Mouse (Mus musculus) E14TG2a.4 (cell line): ENCODE measurements around the gene Jade3.

ENCODE experiments used
- H3K27me3 ChIP-seq: 2 replicates; pipeline ENCODE4 v1.6.1; 2014; ENCODE audit warnings: low read length, control low read depth; ENCODE audit not compliant: insufficient read depth
- H3K36me3 ChIP-seq: 2 replicates; pipeline ENCODE4 v1.6.1; 2014; ENCODE audit warnings: low read length, control low read depth; ENCODE audit not compliant: insufficient read depth
- H3K4me1 ChIP-seq: replicated peaks from 2 replicates; pipeline ENCODE4 v1.6.1; 2014; ENCODE audit warnings: low read depth, low read length, control low read depth
- H3K4me3 ChIP-seq: replicated peaks from 2 replicates; pipeline ENCODE4 v1.5.1; 2014; ENCODE audit warnings: mild to moderate bottlenecking, low read length
- H3K9me3 ChIP-seq: 2 replicates; pipeline ENCODE4 v1.6.1; 2014; ENCODE audit warnings: low read length, control low read depth
- CTCF ChIP-seq: conservative IDR thresholded peaks from 2 replicates; pipeline ENCODE4 v1.5.1; 2014; ENCODE audit warnings: low read length
- NANOG ChIP-seq: IDR thresholded peaks from 2 replicates; pipeline ENCODE4 v1.6.1; 2014; ENCODE audit warnings: borderline replicate concordance, low read length, mixed read lengths
- POU5F1 ChIP-seq: IDR thresholded peaks from 2 replicates; pipeline ENCODE4 v1.6.1; 2014; ENCODE audit warnings: low read length, borderline replicate concordance

The Jade3 gene

DNA sequence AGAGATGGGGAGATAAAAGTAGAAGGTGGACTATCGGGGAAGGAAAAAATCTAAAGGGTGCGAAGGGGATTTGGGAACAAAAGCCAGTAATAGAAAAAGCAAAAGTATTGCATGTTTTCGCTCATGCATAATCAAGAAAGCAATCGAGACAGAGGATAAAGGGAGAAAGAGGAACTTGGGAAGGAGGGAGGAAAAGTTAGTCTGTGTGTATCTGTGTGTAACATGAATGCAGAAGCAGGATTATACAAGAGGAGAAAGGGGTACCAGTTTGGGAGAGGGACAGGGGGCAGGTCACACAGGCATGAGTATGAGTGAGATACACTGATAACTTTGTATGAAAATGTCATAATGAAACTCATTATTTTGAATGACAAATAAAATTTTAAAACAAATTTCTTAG lies 14.1 kb upstream of the Jade3 start:
- Histone ChIP-seq H3K27me3 (no peaks in the 10 kb centered on the region), H3K36me3 (no peaks in the 10 kb centered on the region), H3K9me3 (no peaks in the 10 kb centered on the region), H3K4me1 (peaks cover 43% of the 10 kb centered on the region), H3K4me3 (no peak overlapping the region)
- TF ChIP-seq CTCF (no peak), POU5F1 (no peak), NANOG (no peak)

- H3K27me3 ChIP-seq, result no peaks in the 10 kb centered on the region
- TF ChIP-seq POU5F1 (no peak), CTCF (no peak), NANOG (no peak)
- H3K4me3 ChIP-seq, result no peak overlapping the region
- peaks cover 43% of the 10 kb centered on the region for H3K4me1 ChIP-seq
- no peaks in the 10 kb centered on the region for H3K9me3 ChIP-seq
- no peaks in the 10 kb centered on the region for H3K36me3 ChIP-seq
Measured at GRCm38 (mm10) chrX:20412221-20412620, 13.3 kb upstream of the Jade3 start.

GRCm38 (mm10) chrX:20414885-20415622 lies 10.4 kb upstream of the Jade3 start:
- H3K9me3 ChIP-seq, result no peaks in the 10 kb centered on the region
- H3K4me3 ChIP-seq, result peak overlapping the region; percentile 35; the same call in 1 of the 2 replicates
- H3K36me3 ChIP-seq, result no peaks in the 10 kb centered on the region
- TF ChIP-seq NANOG (no peak), POU5F1 (no peak), CTCF (no peak)
- H3K27me3 ChIP-seq, result no peaks in the 10 kb centered on the region
- peaks cover 31% of the 10 kb centered on the region for H3K4me1 ChIP-seq

GRCm38 (mm10) chrX:20418461-20418860 lies 7.0 kb upstream of the Jade3 start:
- H3K4me3 ChIP-seq, result no peak overlapping the region
- H3K4me1 ChIP-seq, result peaks cover 20% of the 10 kb centered on the region
- H3K36me3 ChIP-seq, result no peaks in the 10 kb centered on the region
- H3K27me3 ChIP-seq, result no peaks in the 10 kb centered on the region
- TF ChIP-seq POU5F1 (no peak), CTCF (no peak), NANOG (no peak)
- no peaks in the 10 kb centered on the region for H3K9me3 ChIP-seq

DNA sequence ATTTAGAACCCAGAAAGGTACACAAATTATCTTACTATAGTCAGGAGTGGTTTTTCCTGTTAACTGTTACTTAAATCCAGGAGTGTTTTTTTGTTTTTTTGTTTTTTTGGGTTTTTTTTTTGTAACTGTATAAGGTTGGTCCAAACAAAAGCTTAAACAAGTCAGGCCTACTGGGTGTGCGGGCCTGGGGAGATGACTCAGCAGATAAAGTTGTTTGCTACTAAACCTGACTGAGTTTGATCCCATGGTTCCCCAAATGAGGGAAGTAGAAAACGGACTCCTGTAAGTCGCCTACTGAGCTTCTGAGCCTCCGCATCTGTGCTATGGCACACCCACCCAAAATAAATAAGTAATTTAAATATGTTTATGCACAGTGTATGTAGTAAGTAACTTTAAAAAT lies 6.0 kb upstream of the Jade3 start:
- H3K4me3 ChIP-seq, result peak overlapping the region; percentile 52
- no peaks in the 10 kb centered on the region for H3K36me3 ChIP-seq
- peaks cover 17% of the 10 kb centered on the region for H3K4me1 ChIP-seq
- TF ChIP-seq CTCF, result no peak
- no peak for TF ChIP-seq NANOG
- no peak for TF ChIP-seq POU5F1
- no peaks in the 10 kb centered on the region for H3K27me3 ChIP-seq
- H3K9me3 ChIP-seq, result no peaks in the 10 kb centered on the region

- no peak for TF ChIP-seq NANOG
- TF ChIP-seq POU5F1, result no peak
- TF ChIP-seq CTCF, result no peak
- Histone ChIP-seq H3K4me1 (peaks cover 6% of the 10 kb centered on the region; the same call in 1 of the 2 replicates), H3K4me3 (peak overlapping the region; percentile 87), H3K36me3 (peaks cover 9% of the 10 kb centered on the region), H3K27me3 (no peaks in the 10 kb centered on the region), H3K9me3 (no peaks in the 10 kb centered on the region)
Measured at GRCm38 (mm10) chrX:20425839-20426449, 456 bp downstream of the Jade3 start.

DNA sequence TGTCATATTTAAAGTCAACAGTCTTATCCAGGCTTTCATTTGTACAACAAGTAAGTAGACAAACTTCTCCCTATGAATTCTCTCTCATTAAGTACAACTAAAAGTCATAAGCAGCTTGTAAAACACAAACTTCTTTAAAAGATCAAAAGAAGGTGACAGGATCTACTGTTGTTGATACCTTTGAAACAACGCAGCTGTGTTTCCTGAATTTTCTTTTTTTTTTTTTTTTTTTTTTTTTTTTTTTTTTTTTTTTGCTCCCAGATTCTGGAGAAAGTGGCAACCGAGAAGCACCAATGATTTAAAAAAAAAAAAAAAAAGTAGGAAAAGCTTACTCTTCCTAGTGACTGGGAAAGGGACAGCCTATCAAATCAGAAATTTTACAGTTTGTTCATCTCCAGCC lies 57.7 kb downstream of the Jade3 start:
- TF ChIP-seq POU5F1 (no peak), NANOG (no peak), CTCF (no peak)
- H3K36me3 ChIP-seq, result peaks cover 4% of the 10 kb centered on the region; the same call in 1 of the 2 replicates
- no peaks in the 10 kb centered on the region for H3K27me3 ChIP-seq
- no peaks in the 10 kb centered on the region for H3K9me3 ChIP-seq
- H3K4me1 ChIP-seq, result no peaks in the 10 kb centered on the region
- H3K4me3 ChIP-seq, result no peak overlapping the region

- Histone ChIP-seq H3K27me3 (no peaks in the 10 kb centered on the region), H3K4me3 (no peak overlapping the region), H3K36me3 (peaks cover 26% of the 10 kb centered on the region), H3K4me1 (no peaks in the 10 kb centered on the region), H3K9me3 (no peaks in the 10 kb centered on the region)
- TF ChIP-seq NANOG, result no peak
- TF ChIP-seq CTCF, result no peak
- no peak for TF ChIP-seq POU5F1
Measured at GRCm38 (mm10) chrX:20497682-20498081, 72.2 kb downstream of the Jade3 start.

- TF ChIP-seq CTCF (no peak), NANOG (no peak), POU5F1 (no peak)
- peaks cover 19% of the 10 kb centered on the region for H3K36me3 ChIP-seq
- H3K9me3 ChIP-seq, result peaks cover 6% of the 10 kb centered on the region
- no peaks in the 10 kb centered on the region for H3K27me3 ChIP-seq
- H3K4me3 ChIP-seq, result no peak overlapping the region
- H3K4me1 ChIP-seq, result no peaks in the 10 kb centered on the region
Measured at GRCm38 (mm10) chrX:20520290-20520939, 94.9 kb downstream of the Jade3 start.
